Mouse (Mus musculus): ENCODE results near the gene Bex3. TPM values are rescaled to one million over a fixed set of nuclear protein-coding genes. Genes with fewer than 3 reads are reported as not detected.

The Bex3 gene
- polyA plus RNA-seq, 2 experiments, result 224 to 227 TPM

DNA sequence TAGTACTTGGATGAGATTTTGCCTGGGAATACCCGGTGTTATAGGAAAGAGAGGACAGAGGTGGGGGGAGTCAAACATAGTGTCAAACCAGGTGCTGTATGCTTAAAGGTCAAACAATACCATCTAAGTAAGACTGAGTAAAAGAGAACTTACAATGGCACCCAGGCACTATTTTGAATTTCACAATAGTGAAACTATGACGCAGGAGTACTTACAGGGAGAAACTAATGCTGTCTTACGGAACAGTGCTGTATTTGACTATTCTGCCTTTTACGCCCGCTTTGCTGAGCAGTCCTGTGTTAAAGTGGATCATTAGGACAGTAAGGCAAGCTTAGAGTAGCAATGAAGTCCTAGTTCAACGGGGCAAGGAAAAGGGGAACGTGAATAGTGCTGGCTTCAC lies 7.5 kb downstream of the Bex3 start:
- 62% methylated on average over 7 of the region's 7 CpGs for WGBS (ENCODE audit: insufficient replicate concordance)
- TF ChIP-seq CTCF (IDR thresholded peaks at IDR 0.05; ENCODE audit: low read depth) (no peak), EP300 (IDR thresholded peaks at IDR 0.05; ENCODE audit: low read depth) (no peak)

DNA sequence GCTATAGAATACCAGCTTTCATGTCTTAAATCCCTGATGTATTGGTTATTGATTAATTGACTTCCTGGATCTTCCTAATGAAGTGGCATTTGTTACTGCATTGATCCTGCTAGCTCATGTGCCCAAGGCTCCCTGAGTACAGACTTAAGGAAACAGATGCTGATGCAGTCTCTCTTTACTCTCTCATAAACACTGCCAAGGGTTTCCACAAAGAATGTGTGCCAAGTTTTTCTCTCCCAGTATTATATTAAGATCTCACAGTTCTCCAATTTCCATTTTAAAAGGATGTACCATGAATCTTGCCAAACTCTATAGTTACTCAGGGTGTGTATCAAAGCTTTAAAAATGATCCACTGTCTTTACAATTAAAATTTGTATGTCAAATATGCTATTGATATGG lies 8.3 kb downstream of the Bex3 start:
- H3K27me3 ChIP-seq (ENCODE audit: control insufficient read depth, insufficient read depth, low read length), result no peaks in the 10 kb centered on the region
- H3K9ac ChIP-seq (replicated peaks), result no peak overlapping the region
- no peak overlapping the region for H3K4me3 ChIP-seq (ENCODE audit: insufficient read depth in 1 of 2, low read depth in 2 of 2, low read length in 2 of 2)
- no peak overlapping the region for H3K27ac ChIP-seq
- TF ChIP-seq CTCF (IDR thresholded peaks at IDR 0.05; ENCODE audit: low read depth), result no peak
- ATAC-seq (ENCODE audit: insufficient read depth) (no peak), DNase-seq (ENCODE audit: low read depth in 3 of 3, low spot score in 3 of 3) (no peak)
- no peaks in the 10 kb centered on the region for H3K36me3 ChIP-seq (replicated peaks; ENCODE audit: control insufficient read depth, insufficient read depth, low read depth)
- no peaks in the 10 kb centered on the region for H3K9me3 ChIP-seq (ENCODE audit: control insufficient read depth, low read length)
- H3K4me1 ChIP-seq (replicated peaks; ENCODE audit: control insufficient read depth in 2 of 2, insufficient read depth in 2 of 2, low read length in 1 of 2), result no peaks in the 10 kb centered on the region
- no peak overlapping the region for H3K4me2 ChIP-seq (ENCODE audit: low read depth)

More for the DNA sequence above, 7.5 kb downstream of the Bex3 start:
- Histone ChIP-seq H3K9me3 (ENCODE audit: control insufficient read depth, low read length) (no peaks in the 10 kb centered on the region), H3K4me1 (replicated peaks; ENCODE audit: control insufficient read depth in 2 of 2, insufficient read depth in 2 of 2, low read length in 1 of 2) (no peaks in the 10 kb centered on the region), H3K27me3 (ENCODE audit: control insufficient read depth, insufficient read depth, low read length) (no peaks in the 10 kb centered on the region), H3K4me2 (ENCODE audit: low read depth) (no peak overlapping the region), H3K27ac (no peak overlapping the region), H3K4me3 (ENCODE audit: insufficient read depth in 1 of 2, low read depth in 2 of 2, low read length in 2 of 2) (no peak overlapping the region), H3K9ac (replicated peaks) (no peak overlapping the region), H3K36me3 (replicated peaks; ENCODE audit: control insufficient read depth, insufficient read depth, low read depth) (no peaks in the 10 kb centered on the region)
- no peak for ATAC-seq (ENCODE audit: insufficient read depth)
- no peak for DNase-seq (ENCODE audit: low read depth in 3 of 3, low spot score in 3 of 3)

DNA sequence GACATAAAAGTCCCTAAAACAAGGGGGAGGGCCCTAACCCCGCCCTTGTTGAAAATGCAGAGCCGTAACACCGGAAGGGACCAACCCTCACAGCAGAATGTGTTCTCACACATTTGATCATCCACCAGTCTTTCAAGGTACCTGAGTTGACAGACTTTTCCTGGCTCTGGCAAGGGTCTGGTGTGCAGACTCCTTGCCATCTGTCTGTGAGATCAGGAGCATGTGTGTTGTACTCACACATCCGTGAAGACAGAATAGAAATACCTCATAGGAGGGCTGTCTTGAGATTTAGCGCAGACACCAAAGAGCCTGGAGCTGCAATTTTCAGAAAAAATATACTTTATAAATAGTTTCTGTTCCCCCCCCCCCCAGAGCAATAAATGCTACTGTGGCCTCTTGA lies 9.4 kb downstream of the Bex3 start:
- TF ChIP-seq EP300 (IDR thresholded peaks at IDR 0.05; ENCODE audit: low read depth) (no peak), CTCF (IDR thresholded peaks at IDR 0.05; ENCODE audit: low read depth) (no peak)

DNA sequence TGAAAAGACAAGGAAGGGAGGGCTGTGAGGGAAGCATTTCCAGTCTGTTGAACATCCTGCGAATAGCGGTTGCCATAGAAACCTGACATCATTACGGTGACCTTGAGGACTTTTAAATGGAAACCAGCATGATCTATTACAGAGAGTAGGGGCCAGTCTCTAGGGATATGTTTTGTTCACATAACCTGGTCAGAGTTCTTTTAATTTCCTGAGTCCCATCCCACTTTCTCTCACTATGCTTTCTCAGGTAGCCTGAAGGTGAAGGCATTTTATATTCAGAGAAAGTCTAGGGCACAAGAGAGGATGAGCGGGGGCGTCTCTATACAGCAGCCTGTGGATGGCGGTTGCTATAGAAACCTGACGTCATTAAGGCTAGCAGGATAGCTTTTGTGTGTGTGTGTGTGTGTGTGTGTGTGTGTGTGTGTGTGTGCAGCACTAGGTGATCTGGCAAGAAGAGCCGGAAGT lies 20.8 kb downstream of the Bex3 start:
- no peak for DNase-seq (ENCODE audit: low read depth in 3 of 3, low spot score in 3 of 3)
- Histone ChIP-seq H3K4me3 (ENCODE audit: insufficient read depth in 1 of 2, low read depth in 2 of 2, low read length in 2 of 2) (no peak overlapping the region), H3K27ac (no peak overlapping the region), H3K9me3 (ENCODE audit: control insufficient read depth, low read length) (no peaks in the 10 kb centered on the region), H3K36me3 (replicated peaks; ENCODE audit: control insufficient read depth, insufficient read depth, low read depth) (no peaks in the 10 kb centered on the region), H3K4me1 (replicated peaks; ENCODE audit: control insufficient read depth in 2 of 2, insufficient read depth in 2 of 2, low read length in 1 of 2) (no peaks in the 10 kb centered on the region), H3K4me2 (ENCODE audit: low read depth) (no peak overlapping the region), H3K9ac (replicated peaks) (no peak overlapping the region), H3K27me3 (ENCODE audit: control insufficient read depth, insufficient read depth, low read length) (no peaks in the 10 kb centered on the region; the same call in 1 of the 2 replicates)
- ATAC-seq (ENCODE audit: insufficient read depth), result no peak
- no peak for TF ChIP-seq CTCF (IDR thresholded peaks at IDR 0.05; ENCODE audit: low read depth)
- TF ChIP-seq EP300 (IDR thresholded peaks at IDR 0.05; ENCODE audit: low read depth), result no peak
- WGBS (ENCODE audit: insufficient replicate concordance), result 37% methylated on average over 8 of the region's 8 CpGs

More for the DNA sequence above, 9.4 kb downstream of the Bex3 start:
- H3K4me3 ChIP-seq (ENCODE audit: insufficient read depth in 1 of 2, low read depth in 2 of 2, low read length in 2 of 2), result no peak overlapping the region
- DNase-seq (ENCODE audit: low read depth in 3 of 3, low spot score in 3 of 3) (no peak), ATAC-seq (ENCODE audit: insufficient read depth) (no peak)
- no peaks in the 10 kb centered on the region for H3K27me3 ChIP-seq (ENCODE audit: control insufficient read depth, insufficient read depth, low read length)
- no peak overlapping the region for H3K27ac ChIP-seq
- H3K4me1 ChIP-seq (replicated peaks; ENCODE audit: control insufficient read depth in 2 of 2, insufficient read depth in 2 of 2, low read length in 1 of 2), result no peaks in the 10 kb centered on the region
- 72% methylated on average over 5 of the region's 5 CpGs for whole genome bisulfite sequencing (ENCODE audit: insufficient replicate concordance)
- no peaks in the 10 kb centered on the region for H3K9me3 ChIP-seq (ENCODE audit: control insufficient read depth, low read length)
- no peaks in the 10 kb centered on the region for H3K36me3 ChIP-seq (replicated peaks; ENCODE audit: control insufficient read depth, insufficient read depth, low read depth)
- H3K9ac ChIP-seq (replicated peaks), result no peak overlapping the region
- no peak overlapping the region for H3K4me2 ChIP-seq (ENCODE audit: low read depth)

DNA sequence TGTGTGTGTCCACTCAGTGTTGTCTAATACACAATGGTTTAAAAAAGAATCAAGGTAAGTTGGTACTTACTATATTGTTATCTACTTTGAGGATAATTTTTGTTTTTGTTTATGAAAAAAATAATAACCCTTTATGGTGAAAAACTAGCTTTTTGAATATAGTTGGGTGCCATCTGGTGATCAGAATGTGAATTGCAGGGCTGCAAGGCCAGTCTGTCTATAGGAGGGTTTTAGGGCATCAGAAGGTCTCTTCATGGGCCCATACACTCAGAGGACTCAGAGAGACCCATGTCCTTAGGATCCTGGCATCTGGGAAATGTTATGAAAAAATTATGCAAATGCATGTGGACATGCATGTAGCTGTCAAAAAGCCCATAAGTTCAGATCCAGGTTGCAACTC lies 34.2 kb downstream of the Bex3 start:
- no peaks in the 10 kb centered on the region for H3K27me3 ChIP-seq (ENCODE audit: control insufficient read depth, insufficient read depth, low read length)
- peak; percentile 46; the same call in 1 of the 2 replicates for TF ChIP-seq CTCF (IDR thresholded peaks at IDR 0.05; ENCODE audit: low read depth)
- no peak for TF ChIP-seq EP300 (IDR thresholded peaks at IDR 0.05; ENCODE audit: low read depth)
- DNase-seq (ENCODE audit: low read depth in 3 of 3, low spot score in 3 of 3), result no peak
- H3K4me2 ChIP-seq (ENCODE audit: low read depth), result no peak overlapping the region
- no peaks in the 10 kb centered on the region for H3K4me1 ChIP-seq (replicated peaks; ENCODE audit: control insufficient read depth in 2 of 2, insufficient read depth in 2 of 2, low read length in 1 of 2)
- no peaks in the 10 kb centered on the region for H3K36me3 ChIP-seq (replicated peaks; ENCODE audit: control insufficient read depth, insufficient read depth, low read depth)
- no peak overlapping the region for H3K27ac ChIP-seq
- H3K9me3 ChIP-seq (ENCODE audit: control insufficient read depth, low read length), result no peaks in the 10 kb centered on the region
- no peak for ATAC-seq (ENCODE audit: insufficient read depth)
- H3K4me3 ChIP-seq (ENCODE audit: insufficient read depth in 1 of 2, low read depth in 2 of 2, low read length in 2 of 2), result no peak overlapping the region
- no peak overlapping the region for H3K9ac ChIP-seq (replicated peaks)

Measured in liver, embryonic 14.5 days (tissue).